ENCODE assay signal across 7 mouse cellular contexts in genomic region chr11:116318719-116319659, GRCm38 (mm10). TPM values are rescaled to one million over a fixed set of nuclear protein-coding genes. Genes with fewer than 3 reads are reported as not detected.
DNase-seq lines count a peak whose midpoint lies in the region; ATAC-seq and TF ChIP-seq lines count a peak whose summit lies in the region.

No protein-coding gene starts in this region.

- peak overlapping the region; percentile 83 for H3K27ac ChIP-seq in embryonic facial prominence, embryonic 10.5 days (replicated peaks)
- H3K27ac ChIP-seq in heart, adult 2 months: no peak overlapping the region
- no peak overlapping the region for H3K27ac ChIP-seq in limb, embryonic 12.5 days
- H3K27ac ChIP-seq in midbrain, embryonic 14.5 days (replicated peaks; ENCODE audit: low read depth, low read length): no peak overlapping the region

- ATAC-seq in limb, embryonic 12.5 days (ENCODE audit: insufficient number of reproducible peaks, insufficient read depth, low FRiP score, low TSS enrichment, low read depth): peak; percentile 75
- ATAC-seq in midbrain, embryonic 14.5 days (ENCODE audit: low FRiP score, low TSS enrichment): peak; percentile 50

- DNase-seq in adrenal gland, postnatal 14 days: peak; percentile 95
- peak; percentile 91 for DNase-seq in embryonic facial prominence, embryonic 10.5 days (ENCODE audit: low spot score)
- peak; percentile 85 to 95 for DNase-seq in heart, adult 2 months
- DNase-seq in kidney, adult 18-20 months: peak; percentile 88
- peak; percentile 92 for DNase-seq in midbrain, embryonic 14.5 days
- peak; percentile 78 for DNase-seq in spleen, adult 12 weeks (ENCODE audit: low spot score)

- TF ChIP-seq POLR2A in heart, adult 2 months (IDR thresholded peaks at IDR 0.05; ENCODE audit: insufficient read depth, low read depth, low read length): no peak

- peak overlapping the region; percentile 61 for H3K4me3 ChIP-seq in embryonic facial prominence, embryonic 10.5 days
- H3K4me3 ChIP-seq in heart, adult 2 months: peak overlapping the region; percentile 53
- H3K4me3 ChIP-seq in limb, embryonic 12.5 days (replicated peaks): peak overlapping the region; percentile 45
- peak overlapping the region; percentile 36 for H3K4me3 ChIP-seq in midbrain, embryonic 14.5 days (replicated peaks; ENCODE audit: low read depth, low read length)

- TF ChIP-seq CTCF in heart, adult 2 months (IDR thresholded peaks at IDR 0.05): no peak; the same call in 1 of the 2 replicates

- intact Hi-C loops in heart, adult 2 months (cut with DNase I): loop anchor here (1.0 to 5.0 kb wide), 5 partner anchors 16 to 223 kb away; partner anchors contain the start of gene Foxj1

- peak overlapping the region; percentile 95 for H3K4me2 ChIP-seq in limb, embryonic 12.5 days
- H3K4me2 ChIP-seq in midbrain, embryonic 14.5 days (ENCODE audit: low read length): peak overlapping the region; percentile 88

- peak; percentile 65; the same call in 1 of the 2 replicates for TF ChIP-seq EP300 in heart, adult 2 months (IDR thresholded peaks at IDR 0.05; ENCODE audit: insufficient read depth, low read depth, low read length)

- H3K27me3 ChIP-seq in embryonic facial prominence, embryonic 10.5 days (replicated peaks; ENCODE audit: low read depth, poor library complexity, severe bottlenecking): peaks cover 44% of the 10 kb centered on the region
- no peaks in the 10 kb centered on the region for H3K27me3 ChIP-seq in heart, adult 2 months (ENCODE audit: control insufficient read depth, insufficient read depth, low read length)
- peaks cover 5% of the 10 kb centered on the region; the same call in 1 of the 2 replicates for H3K27me3 ChIP-seq in limb, embryonic 12.5 days
- H3K27me3 ChIP-seq in midbrain, embryonic 14.5 days (ENCODE audit: control insufficient read depth, insufficient read depth, low read length): no peaks in the 10 kb centered on the region

- no peaks in the 10 kb centered on the region for H3K9me3 ChIP-seq in embryonic facial prominence, embryonic 10.5 days
- no peaks in the 10 kb centered on the region for H3K9me3 ChIP-seq in limb, embryonic 12.5 days
- no peaks in the 10 kb centered on the region for H3K9me3 ChIP-seq in midbrain, embryonic 14.5 days (ENCODE audit: control insufficient read depth, low read length)

- H3K79me2 ChIP-seq in heart, adult 2 months (replicated peaks; ENCODE audit: control insufficient read depth, insufficient read depth, low read length): no peaks in the 10 kb centered on the region

- 2% methylated on average over 41 of the region's 41 CpGs for WGBS in embryonic facial prominence, embryonic 10.5 days
- WGBS in heart, adult 2 months: 2% methylated on average over 41 of the region's 41 CpGs
- 2% methylated on average over 41 of the region's 41 CpGs for WGBS in limb, embryonic 12.5 days
- WGBS in midbrain, embryonic 14.5 days: 1% methylated on average over 41 of the region's 41 CpGs

- H3K36me3 ChIP-seq in embryonic facial prominence, embryonic 10.5 days (replicated peaks): no peaks in the 10 kb centered on the region
- H3K36me3 ChIP-seq in heart, adult 2 months (ENCODE audit: control insufficient read depth, insufficient read depth, low read length): no peaks in the 10 kb centered on the region
- no peaks in the 10 kb centered on the region for H3K36me3 ChIP-seq in limb, embryonic 12.5 days
- H3K36me3 ChIP-seq in midbrain, embryonic 14.5 days (ENCODE audit: control insufficient read depth, insufficient read depth, low read length): no peaks in the 10 kb centered on the region

- H3K9ac ChIP-seq in heart, adult 2 months (ENCODE audit: low read depth, low read length): peak overlapping the region; percentile 79
- H3K9ac ChIP-seq in limb, embryonic 12.5 days (replicated peaks): peak overlapping the region; percentile 79
- H3K9ac ChIP-seq in midbrain, embryonic 14.5 days (replicated peaks; ENCODE audit: low read length): peak overlapping the region; percentile 51; the same call in 1 of the 2 replicates

- H3K4me1 ChIP-seq in embryonic facial prominence, embryonic 10.5 days: peaks cover 14% of the 10 kb centered on the region
- peaks cover 3% of the 10 kb centered on the region for H3K4me1 ChIP-seq in heart, adult 2 months (ENCODE audit: control insufficient read depth, insufficient read depth, low read length)
- H3K4me1 ChIP-seq in limb, embryonic 12.5 days (replicated peaks): peaks cover 6% of the 10 kb centered on the region
- H3K4me1 ChIP-seq in midbrain, embryonic 14.5 days (ENCODE audit: control insufficient read depth, insufficient read depth, low read length): peaks cover 6% of the 10 kb centered on the region

RNA-seq across cellular contexts. Expression of gene Exoc7, which starts 12.0 kb away (rescaled TPM):
- total RNA-seq in adrenal gland, postnatal 14 days (2021): 50.5 and 62.8 TPM in 2 replicates
- 55.4 and 59.7 TPM in 2 replicates for polyA plus RNA-seq in embryonic facial prominence, embryonic 10.5 days (2016; fragmentation: Nextera tagmentation; extraction: Ambion mirVana)
- 10 to 100 TPM; 43.7 to 44.0 TPM for total RNA-seq in heart, adult 2 months (2021)
- 28.0 and 29.7 TPM in 2 replicates for polyA plus RNA-seq in heart, adult 2 months (2012; rRNA removed)
- 77.6 and 82.8 TPM in 2 replicates for polyA plus RNA-seq in limb, embryonic 12.5 days (2016; fragmentation: Nextera tagmentation; extraction: Ambion mirVana)
- 122 and 125 TPM in 2 replicates for polyA plus RNA-seq in midbrain, embryonic 14.5 days (2014; fragmentation: Nextera tagmentation; extraction: Ambion mirVana)

RNA-seq across cellular contexts. Expression of gene Foxj1, which starts 16.2 kb away (rescaled TPM):
- total RNA-seq in adrenal gland, postnatal 14 days (2021): 0.23 and 0.30 TPM in 2 replicates
- polyA plus RNA-seq in embryonic facial prominence, embryonic 10.5 days (2016; fragmentation: Nextera tagmentation; extraction: Ambion mirVana): 2.3 and 3.3 TPM in 2 replicates
- total RNA-seq in heart, adult 2 months (2021): not detected
- polyA plus RNA-seq in heart, adult 2 months (2012; rRNA removed): 5.1 TPM in 1 of 2 replicates, not detected in the other
- 0.18 TPM in 2 replicates for polyA plus RNA-seq in limb, embryonic 12.5 days (2016; fragmentation: Nextera tagmentation; extraction: Ambion mirVana)
- polyA plus RNA-seq in midbrain, embryonic 14.5 days (2014; fragmentation: Nextera tagmentation; extraction: Ambion mirVana): 9.2 TPM in 2 replicates

RNA-seq across cellular contexts. Expression of gene Galr2, which starts 38.2 kb away (rescaled TPM):
- not detected in 2 replicates for total RNA-seq in adrenal gland, postnatal 14 days (2021)
- polyA plus RNA-seq in embryonic facial prominence, embryonic 10.5 days (2016; fragmentation: Nextera tagmentation; extraction: Ambion mirVana): 0.25 and 0.39 TPM in 2 replicates
- not detected for total RNA-seq in heart, adult 2 months (2021)
- polyA plus RNA-seq in heart, adult 2 months (2012; rRNA removed): 0.18 and 0.32 TPM in 2 replicates
- polyA plus RNA-seq in limb, embryonic 12.5 days (2016; fragmentation: Nextera tagmentation; extraction: Ambion mirVana): 0.20 TPM in 1 of 2 replicates, not detected in the other
- 0.30 and 0.55 TPM in 2 replicates for polyA plus RNA-seq in midbrain, embryonic 14.5 days (2014; fragmentation: Nextera tagmentation; extraction: Ambion mirVana)

RNA-seq across cellular contexts. Expression of gene Srp68, which starts 45.0 kb away (rescaled TPM):
- 63.1 and 70.4 TPM in 2 replicates for total RNA-seq in adrenal gland, postnatal 14 days (2021)
- polyA plus RNA-seq in embryonic facial prominence, embryonic 10.5 days (2016; fragmentation: Nextera tagmentation; extraction: Ambion mirVana): 104 TPM in 2 replicates
- total RNA-seq in heart, adult 2 months (2021): 10 to 100 TPM; 61.5 to 71.2 TPM
- polyA plus RNA-seq in heart, adult 2 months (2012; rRNA removed): 40.0 and 50.7 TPM in 2 replicates
- polyA plus RNA-seq in limb, embryonic 12.5 days (2016; fragmentation: Nextera tagmentation; extraction: Ambion mirVana): 110 and 112 TPM in 2 replicates
- polyA plus RNA-seq in midbrain, embryonic 14.5 days (2014; fragmentation: Nextera tagmentation; extraction: Ambion mirVana): 49.5 and 57.1 TPM in 2 replicates
